Mouse (Mus musculus) bone marrow, adult 2 months (tissue): ENCODE measurements around the gene Gm13090. TPM values are rescaled to one million over a fixed set of nuclear protein-coding genes. Genes with fewer than 3 reads are reported as not detected.

ENCODE experiments used
- H3K27ac ChIP-seq: fragments of 200-500 bp; 2 replicates; pipeline ENCODE4 v1.5.1; 2012; ENCODE audit warnings: low read depth, mild to moderate bottlenecking, control low read depth, inconsistent platforms, low read length; ENCODE audit not compliant: control insufficient read depth, poor library complexity, insufficient read depth
- H3K4me1 ChIP-seq: fragments of 200-500 bp; 2 replicates; pipeline ENCODE4 v1.6.1; 2011; ENCODE audit warnings: low read length; ENCODE audit not compliant: control insufficient read depth, insufficient read depth
- H3K4me3 ChIP-seq: fragments of 200-500 bp; replicated peaks from 2 replicates; pipeline ENCODE3; 2011; ENCODE audit warnings: mild to moderate bottlenecking, low read depth, low read length, control low read depth; ENCODE audit not compliant: control insufficient read depth
- CTCF ChIP-seq: fragments of 200-500 bp; IDR thresholded peaks from 2 replicates; pipeline ENCODE4 v1.5.1; 2011; ENCODE audit warnings: low read length, control low read depth; ENCODE audit not compliant: control insufficient read depth, insufficient read depth
- POLR2A ChIP-seq: fragments of 200-500 bp; IDR thresholded peaks from 2 replicates; pipeline ENCODE4 v1.6.1; 2011; ENCODE audit warnings: low read depth, mild to moderate bottlenecking, control low read depth, low read length, borderline replicate concordance; ENCODE audit not compliant: control insufficient read depth
- WGBS: fragments of 180-500 bp; shearing (Covaris S2); methylation state at CpG from one replicate; pipeline ENCODE4 v1.1.7; 2018; 5-methylcytosine and 5-hydroxymethylcytosine counted together
- polyA plus RNA-seq: library from polyadenylated mRNA; stranded (reverse); fragments of >200 nt; gene quantifications from 2 replicates; pipeline ENCODE4 v1.2.4, GENCODE M21; 2011; ENCODE audit warnings: low replicate concordance; ENCODE audit not compliant: missing spikeins, insufficient read depth, insufficient read length

Gm13090 gene
- polyA plus RNA-seq = not detected in 2 replicates

DNA sequence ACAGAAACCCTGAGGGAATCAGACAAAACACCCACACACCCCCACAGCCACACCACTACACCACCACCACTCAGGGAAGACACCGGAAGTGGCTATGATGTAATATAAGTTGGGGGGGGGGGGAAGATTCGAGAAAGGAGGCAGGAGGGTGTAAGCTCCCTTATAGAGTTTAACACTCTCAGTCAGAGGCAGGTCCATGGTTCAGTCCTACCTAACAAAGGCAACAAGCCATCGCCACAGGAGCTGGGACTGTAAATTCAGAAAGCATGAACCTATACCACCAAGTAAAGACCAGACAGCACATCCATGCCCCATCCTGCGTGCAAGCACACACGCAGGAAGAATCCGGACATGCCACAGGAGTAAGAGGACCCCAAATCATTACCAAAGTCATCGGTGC is at the start of gene Gm13090:
Gm13090 (plus strand) TSS at position 301 of the 400 bp plus-strand sequence.
- H3K27ac ChIP-seq = no peak within 1 kb of the TSS
- H3K4me1 ChIP-seq = no peaks in the 10 kb centered on the region
- TF ChIP-seq POLR2A (no peak), CTCF (no peak)
- H3K4me3 ChIP-seq = no peak within 1 kb of the TSS
- WGBS = 67% methylated on average over 7 of the region's 7 CpGs

DNA sequence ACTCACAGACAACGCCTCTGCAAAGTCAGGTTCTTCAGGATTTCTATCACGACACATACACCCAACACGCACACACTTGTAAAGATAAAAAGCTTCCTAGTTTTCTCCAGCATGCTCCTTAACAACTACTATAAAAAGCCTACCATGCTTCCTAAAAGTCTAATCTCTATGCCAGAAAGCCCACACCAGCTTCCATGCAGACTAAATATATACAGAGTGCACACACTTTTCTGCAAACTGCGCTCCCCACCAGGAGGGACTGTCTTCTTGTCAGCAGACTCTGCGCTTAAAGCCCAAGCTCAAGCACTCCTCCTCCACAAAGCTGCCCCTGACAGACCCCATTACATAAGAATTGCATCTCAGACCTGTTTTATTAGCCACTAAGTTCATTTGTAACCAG is 47.9 kb upstream of the Gm13090 start:
- 81% methylated on average over 5 of the region's 5 CpGs for WGBS
- Histone ChIP-seq H3K4me3 (no peak overlapping the region), H3K27ac (no peak overlapping the region), H3K4me1 (no peaks in the 10 kb centered on the region; the same call in 1 of the 2 replicates)
- no peak for TF ChIP-seq CTCF
- no peak for TF ChIP-seq POLR2A

DNA sequence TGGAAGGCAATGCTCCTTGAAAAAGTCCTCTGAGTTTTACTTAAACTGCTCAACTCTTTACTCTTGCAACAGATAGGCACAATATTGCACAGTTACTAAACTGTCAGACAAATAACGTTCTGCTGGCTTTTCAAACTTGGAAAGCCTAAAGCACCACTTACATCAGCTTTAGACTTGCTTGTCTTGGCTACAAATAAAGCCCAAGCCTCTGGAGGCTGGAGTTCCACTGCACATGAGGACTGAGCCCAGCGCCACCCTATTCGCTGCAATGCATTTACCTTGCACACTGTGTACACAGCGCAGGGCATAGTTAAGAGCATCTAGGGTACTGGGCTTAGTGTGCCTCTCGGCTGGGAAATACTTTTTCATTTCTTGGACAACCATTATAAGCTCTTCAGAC is 46.1 kb upstream of the Gm13090 start:
- H3K27ac ChIP-seq = no peak overlapping the region
- TF ChIP-seq POLR2A (no peak), CTCF (no peak)
- 45% methylated on average over 5 of the region's 5 CpGs for WGBS
- no peaks in the 10 kb centered on the region; the same call in 1 of the 2 replicates for H3K4me1 ChIP-seq
- H3K4me3 ChIP-seq = no peak overlapping the region

DNA sequence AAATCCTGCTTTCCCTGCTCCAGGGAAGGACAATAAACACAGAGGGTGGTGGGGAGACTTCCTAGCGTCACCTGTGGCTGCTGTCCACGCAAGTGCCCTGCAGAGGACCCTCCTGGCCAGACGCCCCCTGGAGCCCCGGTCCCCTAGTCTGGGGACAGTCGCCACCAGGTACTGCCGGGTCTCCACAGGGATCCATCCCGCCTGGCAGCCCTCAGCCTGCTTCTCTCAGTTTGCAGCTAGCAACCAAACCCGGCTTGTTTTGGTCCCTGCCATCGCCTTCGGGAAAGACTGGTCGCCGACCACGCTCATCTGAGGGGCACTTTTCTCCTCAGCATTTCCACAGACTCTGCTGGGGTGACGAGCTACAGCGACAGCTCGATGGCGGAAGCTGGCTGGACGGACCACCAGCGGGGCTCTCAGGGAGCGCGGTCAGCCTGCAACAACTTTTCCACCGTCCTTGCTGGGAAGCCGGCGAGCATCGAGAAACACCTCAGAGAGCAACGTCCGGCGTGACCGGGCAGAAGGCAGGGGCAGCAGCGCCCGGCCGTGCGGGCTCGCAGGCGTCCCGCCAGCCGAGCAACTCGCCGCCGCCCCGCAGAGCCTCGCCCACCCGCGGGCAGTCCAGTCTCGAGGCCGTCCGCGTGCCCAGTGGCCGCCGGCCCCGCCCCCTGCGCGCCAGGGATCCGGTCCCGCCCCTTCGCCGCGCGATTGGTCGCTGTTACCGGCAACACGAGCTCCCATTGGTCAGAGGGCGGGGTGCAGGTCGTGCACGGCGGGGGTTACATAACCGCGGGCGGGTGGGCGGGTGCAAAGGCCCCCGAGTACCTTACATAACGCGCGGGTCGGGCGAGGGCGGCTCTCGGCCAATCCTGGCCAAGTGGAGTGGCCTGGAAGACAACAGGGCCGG is 45.1 kb upstream of the Gm13090 start, which contains the start of gene Per3:
Per3 (minus strand) TSS at position 629 of the 907 bp plus-strand sequence.
- peak within 1 kb of the TSS; percentile 71 for H3K4me3 ChIP-seq

DNA sequence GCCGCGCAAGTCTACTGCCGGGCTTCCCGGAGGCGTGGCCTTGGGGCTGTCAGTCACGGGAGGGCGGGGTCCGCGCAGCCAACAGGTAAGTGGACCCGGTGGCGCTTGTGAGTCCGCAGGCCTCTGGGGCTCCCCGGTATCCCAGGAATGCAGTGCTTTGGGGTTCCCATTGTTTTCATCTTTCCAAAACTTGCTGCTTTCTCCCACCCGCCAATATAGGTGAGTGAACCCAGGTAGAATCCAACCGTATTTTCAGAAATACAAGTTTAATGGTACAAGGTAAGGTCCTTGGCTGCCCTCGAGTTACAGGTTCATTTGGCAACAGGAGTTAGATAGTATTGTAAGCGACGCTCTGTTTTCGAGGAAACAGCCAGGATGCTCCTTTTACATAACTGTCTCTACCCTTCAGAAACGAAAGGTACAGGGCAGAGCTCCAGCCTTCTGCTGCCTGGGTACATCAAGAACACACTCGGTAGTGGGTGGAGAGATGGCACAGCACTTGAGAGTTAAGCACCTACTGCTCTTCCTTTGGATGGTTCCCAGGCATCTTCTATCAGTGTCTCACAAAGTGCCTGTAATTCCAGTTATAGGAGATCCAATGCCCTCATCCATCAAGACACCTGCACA is 44.3 kb upstream of the Gm13090 start:
- 4% methylated on average over 21 of the region's 21 CpGs for WGBS
- no peaks in the 10 kb centered on the region; the same call in 1 of the 2 replicates for H3K4me1 ChIP-seq
- TF ChIP-seq POLR2A (no peak), CTCF (no peak)
- peak overlapping the region; percentile 6; the same call in 1 of the 2 replicates for H3K27ac ChIP-seq
- peak overlapping the region; percentile 71 for H3K4me3 ChIP-seq

More for the DNA sequence above, 45.1 kb upstream of the Gm13090 start, which contains the start of gene Per3:
- no peaks in the 10 kb centered on the region; the same call in 1 of the 2 replicates for H3K4me1 ChIP-seq
- peak within 1 kb of the TSS; percentile 75 for H3K27ac ChIP-seq
- TF ChIP-seq CTCF (no peak), POLR2A (peak; percentile 28; the same call in 1 of the 2 replicates)
- under 1% methylated on average over 79 of the region's 79 CpGs for WGBS

DNA sequence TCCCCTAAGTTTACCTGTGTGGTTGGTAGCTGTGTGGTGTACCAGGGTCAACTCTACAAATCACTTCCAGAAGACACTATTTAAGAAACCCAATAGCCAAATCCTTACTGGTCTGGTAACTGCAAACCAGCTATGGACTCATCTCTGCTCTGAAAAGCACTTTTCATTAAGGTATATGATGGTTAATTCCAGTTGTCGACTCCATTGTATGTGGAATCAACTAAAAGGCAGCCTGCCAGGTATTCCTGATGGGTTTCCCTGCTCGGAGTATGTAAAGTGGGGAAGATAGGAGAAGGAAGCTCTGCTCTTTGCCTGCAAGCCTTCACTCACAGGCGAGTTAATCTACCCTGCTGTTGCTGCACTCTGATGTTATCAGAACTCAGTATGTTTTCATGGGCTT is 42.8 kb upstream of the Gm13090 start:
- Histone ChIP-seq H3K4me1 (no peaks in the 10 kb centered on the region; the same call in 1 of the 2 replicates), H3K27ac (no peak overlapping the region), H3K4me3 (no peak overlapping the region)
- WGBS = 86% methylated on average over 3 of the region's 3 CpGs
- TF ChIP-seq POLR2A = no peak
- no peak for TF ChIP-seq CTCF

DNA sequence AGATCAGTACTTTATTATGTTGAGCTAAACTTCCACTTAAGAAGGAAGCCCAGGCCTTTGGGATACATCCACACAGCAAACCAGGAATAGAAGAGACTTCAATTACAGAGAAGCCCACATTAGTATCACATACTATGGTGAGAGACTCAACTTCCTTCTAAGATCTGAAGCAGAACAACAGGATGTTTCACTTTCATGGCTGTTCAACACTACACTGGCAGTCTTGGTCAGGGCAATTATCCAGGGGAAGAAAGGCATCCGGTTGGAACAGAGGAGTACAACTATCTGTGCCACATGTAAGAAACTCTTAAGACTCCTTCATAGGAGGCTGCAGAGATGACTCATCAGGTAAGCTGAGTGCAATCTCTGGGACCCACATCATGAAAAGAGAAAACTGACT is 38.2 kb upstream of the Gm13090 start:
- H3K27ac ChIP-seq = no peak overlapping the region
- TF ChIP-seq CTCF (no peak), POLR2A (no peak)
- WGBS = 46% methylated on average over 1 of the region's 1 CpGs

More for the DNA sequence above, 38.2 kb upstream of the Gm13090 start:
- Histone ChIP-seq H3K4me1 (peaks cover under 1% of the 10 kb centered on the region; the same call in 1 of the 2 replicates), H3K4me3 (no peak overlapping the region)
